In genomic region chr2:71982868-71983597, GRCm38 (mm10) we compare ENCODE assay signal across 12 mouse cellular contexts. TPM values are rescaled to one million over a fixed set of nuclear protein-coding genes. Genes with fewer than 3 reads are reported as not detected.
DNase-seq lines count a peak whose midpoint lies in the region; ATAC-seq lines count a peak whose summit lies in the region.
"Had no signal": no experiment of that assay in that cellular context is flagged by ENCODE, and none has a peak within 500 bp of the region (broad histone marks: within the 10 kb centered on the region; RNA-seq: fewer than 3 reads in every experiment).

No protein-coding gene starts in this region.

- peaks cover 21% of the 10 kb centered on the region; the same call in 1 of the 2 replicates for H3K27me3 ChIP-seq in lung, embryonic 15.5 days

- 54% methylated on average over 10 of the region's 10 CpGs for WGBS in lung, embryonic 15.5 days

- peak; percentile 70 for DNase-seq in cerebellum, adult 9-10 months
- DNase-seq in cerebellum, postnatal 4 days (ENCODE audit: low spot score in 2 of 2) = no peak
- DNase-seq in kidney, postnatal 4 days = peak; percentile 20 to 35
- no peak for DNase-seq in kidney, postnatal 14 days
- DNase-seq in brain, adult 2 months (ENCODE audit: low read depth, low spot score) = peak; percentile 69
- DNase-seq in thymus, postnatal 14 days = no peak
- DNase-seq in frontal cortex, postnatal 10 days (ENCODE audit: low spot score in 2 of 2) = no peak
- DNase-seq: B cell, adult 2 months; kidney, adult 8-10 months; retina, postnatal 1 day had no signal

- no peak overlapping the region for H3K4me3 ChIP-seq in lung, embryonic 15.5 days
- H3K4me3 ChIP-seq: limb, embryonic 10.5 days had no signal

- no peak overlapping the region for H3K9ac ChIP-seq in lung, embryonic 15.5 days

- H3K4me2 ChIP-seq in lung, embryonic 15.5 days = 0 out of 2 replicates have a peak overlapping the region, but pooled peaks have one; percentile 13

- no peak overlapping the region for H3K27ac ChIP-seq in lung, embryonic 15.5 days
- H3K27ac ChIP-seq: limb, embryonic 10.5 days had no signal

- no peak for ATAC-seq in lung, embryonic 15.5 days (ENCODE audit: borderline replicate concordance, extremely low read depth, low FRiP score, low TSS enrichment)

- H3K36me3 ChIP-seq in lung, embryonic 15.5 days = no peaks in the 10 kb centered on the region
- H3K36me3 ChIP-seq: limb, embryonic 10.5 days had no signal

- H3K9me3 ChIP-seq in lung, embryonic 15.5 days = no peaks in the 10 kb centered on the region
- H3K9me3 ChIP-seq: limb, embryonic 10.5 days had no signal

- H3K4me1 ChIP-seq in lung, embryonic 15.5 days = peaks cover 10% of the 10 kb centered on the region; the same call in 1 of the 2 replicates

RNA-seq across cellular contexts. Expression of gene Rapgef4, which starts 2.0 kb away (rescaled TPM):
- 5.0 and 5.2 TPM in 2 replicates for polyA plus RNA-seq in lung, embryonic 15.5 days (2015; fragmentation: Nextera tagmentation; extraction: Ambion mirVana)

Comparison
In these comparisons a context has a peak if more than half of its experiments do, and no peak if none do; other contexts are left out.
1. DNase-seq: peak in cerebellum, adult 9-10 months (single experiment), kidney, postnatal 4 days (2 of 2) and brain, adult 2 months (single experiment); none in cerebellum, postnatal 4 days (0 of 2), kidney, postnatal 14 days (single experiment), thymus, postnatal 14 days (single experiment) and frontal cortex, postnatal 10 days (0 of 2).